Mouse (Mus musculus) erythroblast, embryonic 14.5 days (primary cell): Measurements from ENCODE around the gene Flot1.

ENCODE experiments used
- GATA1 ChIP-seq: IDR thresholded peaks from 2 replicates; pipeline ENCODE4 v1.6.1; 2012; ENCODE audit warnings: low read length, inconsistent platforms, mixed read lengths
- TAL1 ChIP-seq: IDR thresholded peaks from 3 replicates; pipeline ENCODE4 v1.6.1; 2012; ENCODE audit warnings: low read length, inconsistent platforms, mixed read lengths

DNA sequence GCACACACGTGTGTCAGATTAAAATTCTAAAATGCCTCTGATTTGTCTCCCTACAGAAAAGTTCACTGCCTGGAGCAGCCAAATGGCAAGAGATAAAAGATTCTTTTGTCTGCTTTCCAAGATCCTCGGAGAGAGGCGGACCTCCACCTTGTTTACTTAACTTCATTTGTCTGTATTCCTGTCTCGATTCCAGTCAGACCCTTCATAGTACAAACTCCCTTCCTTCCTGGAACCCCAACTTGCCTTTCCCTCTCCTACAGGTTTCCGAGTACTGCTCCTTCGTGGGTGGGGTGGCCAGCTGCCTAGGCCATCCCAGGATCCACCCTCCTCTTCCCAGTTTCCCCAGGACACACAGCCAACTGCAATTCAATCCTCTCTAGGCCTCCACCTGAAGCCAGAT is 20.0 kb upstream of the Flot1 start:
- TF ChIP-seq GATA1 (no peak), TAL1 (no peak)
